Mouse (Mus musculus): ENCODE measurements around the gene Ccdc88a.
A peak's percentile ranks its signal among the peaks of the same experiment; 100 is the strongest.
"Not testable (repeated sequence)": the region's sequence is repeated elsewhere in the genome, so short reads cannot be mapped to it uniquely, and the experiment has no call there.

Gene Ccdc88a

DNA sequence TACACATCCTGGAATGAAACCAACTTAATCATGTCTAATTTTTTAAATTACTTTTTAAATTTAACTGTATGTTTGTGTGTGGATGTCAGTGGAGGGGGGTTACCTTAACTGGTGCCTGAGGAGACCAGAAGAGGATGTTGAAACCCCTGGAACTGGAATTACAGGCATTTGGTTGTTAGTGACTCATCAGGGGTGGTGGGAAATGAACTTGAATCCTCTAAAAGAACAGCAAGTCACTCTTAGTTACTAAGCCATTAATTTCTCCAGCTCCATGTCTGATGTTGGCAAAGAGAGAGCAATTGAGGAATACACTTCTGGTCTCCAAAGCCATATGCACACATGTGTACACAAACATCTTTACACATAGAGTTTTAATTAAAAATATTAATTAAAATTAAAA is 101.2 kb downstream of the Ccdc88a start:
- no peak for DNase-seq (ENCODE audit: low spot score in 2 of 2)

DNA sequence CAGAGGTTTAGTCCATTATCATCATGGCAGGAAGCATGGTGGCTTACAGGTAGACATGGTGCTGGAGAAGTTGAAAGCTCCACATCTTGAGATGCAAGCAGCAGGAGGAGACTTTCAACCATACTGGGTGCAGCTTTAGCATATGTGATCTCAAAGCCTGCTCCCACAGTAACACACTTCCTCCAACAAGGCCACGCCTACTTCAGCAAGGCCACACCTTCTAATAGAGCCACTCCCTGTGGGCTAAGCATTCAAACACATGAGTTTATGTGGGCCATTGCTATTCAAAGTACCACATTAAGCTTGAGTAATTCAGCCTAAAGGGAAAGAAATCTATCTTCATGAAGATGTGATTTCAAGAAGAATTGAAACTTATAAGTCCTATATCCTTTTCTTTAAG is 119.7 kb downstream of the Ccdc88a start:
- no peak for DNase-seq (ENCODE audit: low spot score in 2 of 2)

GRCm38 (mm10) chr11:29496962-29497361 is 123.5 kb downstream of the Ccdc88a start:
- DNase-seq (ENCODE audit: low spot score in 2 of 2) = no peak

DNA sequence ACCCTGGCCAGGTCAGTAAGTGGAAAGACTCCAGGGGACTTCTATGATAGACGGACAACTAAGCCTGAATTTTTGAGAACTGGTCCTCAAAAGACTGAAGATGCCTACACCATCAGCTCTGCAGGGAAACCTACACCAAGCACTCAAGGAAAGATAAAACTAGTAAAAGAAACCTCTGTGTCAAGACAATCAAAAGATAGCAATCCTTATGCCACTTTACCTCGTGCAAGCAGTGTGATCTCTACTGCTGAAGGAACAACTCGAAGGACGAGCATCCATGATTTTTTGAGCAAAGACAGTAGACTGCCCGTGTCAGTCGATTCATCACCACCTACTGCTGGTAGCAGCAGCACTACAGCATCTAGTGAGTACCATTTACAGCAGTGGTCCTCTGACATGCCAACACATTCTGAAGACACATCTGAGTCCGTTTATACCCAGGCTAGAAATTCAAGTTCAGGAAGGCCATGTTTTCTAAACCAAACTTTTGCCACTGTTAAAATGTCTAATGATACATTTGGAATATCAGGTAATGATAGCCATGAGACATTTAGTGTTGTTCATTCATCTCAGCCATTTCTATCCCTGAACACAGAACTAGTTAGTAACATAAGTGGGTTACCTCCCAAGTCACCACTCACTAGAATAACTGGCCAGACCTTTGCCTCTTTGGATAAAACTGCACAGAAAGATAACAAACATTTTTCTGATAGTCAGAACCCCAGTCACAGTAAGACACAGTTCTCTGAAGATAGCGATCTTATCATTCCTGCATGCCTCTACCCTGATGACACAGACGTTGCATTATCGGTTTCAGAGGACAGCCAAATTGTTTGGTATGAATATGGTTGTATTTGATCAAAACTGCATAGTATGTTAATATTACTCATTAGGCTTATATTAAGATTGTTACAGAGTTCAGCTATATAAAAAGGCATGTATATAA is 130.8 kb downstream of the Ccdc88a start:
- DNase-seq (ENCODE audit: low spot score in 2 of 2) = no peak

DNA sequence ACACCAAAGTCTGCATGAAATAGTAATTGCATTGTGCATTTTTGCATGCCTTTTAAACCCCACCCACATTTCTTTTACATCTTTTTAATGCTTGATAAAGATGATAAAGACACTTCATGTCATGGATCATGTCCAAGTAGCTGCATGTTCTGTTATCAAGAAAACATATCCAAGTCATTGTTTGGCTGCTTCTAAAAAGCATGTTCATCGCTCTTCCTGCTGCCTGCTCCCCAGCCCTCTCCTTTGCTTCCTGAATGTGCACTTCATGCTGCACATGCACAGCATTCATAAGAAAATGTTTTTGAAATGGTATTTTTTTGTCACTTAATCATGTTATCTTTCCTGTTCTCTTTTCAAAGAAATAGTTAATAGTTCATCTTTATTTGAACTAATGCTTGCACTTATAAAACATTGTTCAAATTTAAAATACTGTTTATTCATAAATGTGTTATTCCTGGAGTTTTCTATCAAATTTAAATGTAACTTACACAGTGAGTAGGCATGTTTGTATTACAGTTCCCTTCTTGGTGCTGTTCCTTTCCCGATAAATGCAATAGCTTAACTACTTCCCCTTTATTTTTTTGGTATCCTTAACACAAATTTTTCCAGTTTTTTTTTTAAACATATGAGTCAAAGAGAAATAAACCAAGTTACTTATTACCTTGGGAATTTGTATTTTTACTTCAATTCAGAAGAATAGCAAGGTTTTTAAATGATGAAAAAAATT is 131.6 kb downstream of the Ccdc88a start:
- DNase-seq (ENCODE audit: low spot score in 2 of 2) = no peak

- DNase-seq (ENCODE audit: low spot score in 2 of 2) = no peak
Observed at GRCm38 (mm10) chr11:29509421-29509820, 136.0 kb downstream of the Ccdc88a start.

DNA sequence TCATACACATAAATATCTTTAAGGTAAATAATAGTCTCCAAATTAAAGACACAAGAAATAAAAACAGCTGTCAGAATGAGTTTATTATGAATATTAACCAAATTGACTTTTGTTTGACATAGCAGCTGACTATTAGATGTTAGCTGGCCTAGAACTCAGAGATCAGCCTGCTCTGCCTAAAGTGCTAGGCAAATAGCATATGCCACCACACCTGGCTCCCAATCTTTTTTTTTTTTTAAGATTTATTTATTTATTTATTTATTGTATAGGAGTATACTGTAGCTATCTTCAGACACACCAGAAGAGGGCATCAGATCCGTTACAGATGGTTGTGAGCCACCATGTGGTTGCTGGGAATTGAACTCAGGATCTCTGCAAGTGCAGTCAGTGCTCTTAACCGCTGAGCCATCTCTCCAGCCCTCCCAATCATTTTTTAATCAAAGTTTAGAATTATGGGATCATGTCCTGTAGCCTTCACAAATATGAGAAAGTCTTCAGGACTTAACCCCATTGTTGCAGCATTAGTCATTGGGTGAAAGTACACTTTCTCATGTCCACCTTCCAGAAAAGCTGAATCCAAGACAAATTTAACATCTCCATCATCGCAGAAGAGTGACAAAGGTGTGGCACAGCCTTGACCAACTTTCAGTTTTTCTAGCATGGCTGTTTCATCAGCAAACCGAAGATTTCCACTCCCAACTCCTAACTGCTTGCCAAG is 139.5 kb downstream of the Ccdc88a start:
- DNase-seq (ENCODE audit: low spot score in 2 of 2) = no peak

DNA sequence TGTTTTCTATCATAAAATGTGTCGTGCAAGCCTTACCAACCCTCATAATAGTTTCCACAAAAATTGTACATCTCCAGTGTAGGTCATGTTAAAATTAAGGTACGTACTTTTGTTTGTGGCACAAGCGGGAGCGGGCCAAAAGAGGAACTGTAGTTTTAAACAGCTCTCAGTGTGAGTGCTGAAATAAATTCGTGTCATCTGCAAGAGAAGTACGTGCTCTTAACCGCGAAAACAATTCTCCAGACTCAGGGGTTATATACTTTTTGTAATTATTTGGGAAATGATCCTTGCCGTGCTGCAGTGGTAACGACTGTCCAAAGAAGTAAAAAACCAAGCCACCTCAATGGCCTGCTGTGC is 140.8 kb downstream of the Ccdc88a start:
- DNase-seq (ENCODE audit: low spot score in 2 of 2) = no peak

DNA sequence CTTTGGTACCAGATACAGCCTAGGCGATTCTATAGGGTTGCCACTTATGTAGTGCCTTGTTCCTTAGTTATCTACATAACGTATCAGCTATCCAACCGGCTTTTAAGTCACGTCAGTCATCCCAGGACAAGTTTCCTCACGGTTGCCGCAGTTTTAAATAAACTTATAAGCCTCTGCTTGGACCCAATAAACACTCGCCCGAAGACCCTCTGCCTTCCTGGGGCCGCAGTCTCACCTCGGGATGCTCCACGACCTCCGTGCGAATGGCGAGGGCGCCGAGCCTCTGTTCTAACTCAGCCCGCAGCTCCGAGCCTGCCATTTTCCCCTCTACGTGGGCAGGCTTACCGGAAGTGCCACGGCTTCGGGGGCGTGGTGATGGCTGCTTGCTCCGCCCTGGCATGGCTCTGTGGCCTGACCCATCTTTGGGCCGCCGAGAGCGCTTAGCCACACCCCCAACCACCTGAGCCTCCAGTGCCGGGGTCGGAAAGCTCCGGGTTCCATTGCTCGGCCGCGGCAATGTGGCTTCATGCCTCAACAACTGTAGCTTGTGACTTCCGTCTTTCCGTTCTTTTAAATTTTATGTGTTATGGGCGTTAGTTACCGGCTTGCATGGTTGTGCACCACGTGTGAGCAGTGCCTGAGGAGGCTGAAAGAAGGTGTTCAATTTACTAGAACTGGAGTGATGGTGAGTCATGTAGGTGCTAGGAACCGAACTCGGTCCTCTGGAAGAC is 141.4 kb downstream of the Ccdc88a start, which contains the start of gene Prorsd1:
Prorsd1 (minus strand) TSS at position 352 of the 731 bp plus-strand sequence.
- peak; percentile 87 to 90 for DNase-seq (ENCODE audit: low spot score in 2 of 2)

DNA sequence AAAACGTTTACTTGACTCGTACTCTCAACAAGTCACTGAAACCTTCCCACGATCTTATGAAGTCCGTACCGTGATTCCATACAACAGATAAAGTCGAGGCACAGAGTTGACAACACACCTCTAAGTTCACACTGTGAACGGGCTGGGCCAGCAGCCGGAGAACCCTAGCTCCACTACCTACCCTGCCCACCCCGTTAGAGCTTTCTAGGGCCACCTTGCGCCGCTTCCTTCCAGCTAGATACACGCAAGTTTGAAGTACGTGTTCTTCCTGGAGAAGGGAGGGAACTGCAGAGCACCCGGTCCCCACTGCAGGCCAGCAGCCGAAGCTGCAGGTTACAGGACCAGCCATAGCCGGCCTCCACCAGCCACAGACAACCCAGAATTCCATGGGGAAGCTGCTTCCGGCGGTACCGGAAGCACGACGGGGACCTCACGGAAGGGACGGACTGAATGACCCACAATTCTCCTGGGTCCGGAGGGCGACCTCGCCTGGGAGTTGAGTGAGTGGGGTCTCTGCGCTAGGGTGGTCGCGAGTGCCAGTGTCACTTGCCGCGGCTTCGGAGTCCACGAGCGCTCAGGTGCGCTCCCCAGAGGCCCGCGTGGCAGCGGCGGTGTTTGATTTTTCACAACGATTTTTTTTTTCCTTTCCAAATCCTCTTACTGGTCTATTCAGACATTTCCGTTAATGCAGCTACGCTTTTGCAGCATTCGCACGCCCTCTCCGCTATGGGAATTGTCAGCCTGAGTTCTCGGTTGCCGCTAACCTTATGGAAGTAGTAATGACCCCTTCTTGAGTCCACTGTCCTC is 152.7 kb downstream of the Ccdc88a start, which contains the start of gene Mtif2:
Mtif2 (plus strand) TSS at position 421 of the 807 bp plus-strand sequence.
- peak; percentile 43 to 57 for DNase-seq (ENCODE audit: low spot score in 2 of 2)

- DNase-seq (ENCODE audit: low spot score in 2 of 2) = no peak
Observed at GRCm38 (mm10) chr11:29538201-29538600, 164.7 kb downstream of the Ccdc88a start.

GRCm38 (mm10) chr11:29544225-29544945 is 170.9 kb downstream of the Ccdc88a start:
- DNase-seq (ENCODE audit: low spot score in 2 of 2) = no peak

- DNase-seq (ENCODE audit: low spot score in 2 of 2) = not testable (repeated sequence)
Observed at GRCm38 (mm10) chr11:29545150-29545752, 171.8 kb downstream of the Ccdc88a start.

- not testable (repeated sequence) for DNase-seq (ENCODE audit: low spot score in 2 of 2)
Observed at GRCm38 (mm10) chr11:29546297-29546696, 172.8 kb downstream of the Ccdc88a start.

- no peak for DNase-seq (ENCODE audit: low spot score in 2 of 2)
Observed at GRCm38 (mm10) chr11:29546762-29547161, 173.3 kb downstream of the Ccdc88a start.

- no peak for DNase-seq (ENCODE audit: low spot score in 2 of 2)
Observed at GRCm38 (mm10) chr11:29547249-29547751, 173.8 kb downstream of the Ccdc88a start.

GRCm38 (mm10) chr11:29547752-29548503 is 174.5 kb downstream of the Ccdc88a start, which contains the start of the genes Clhc1 and Rps27a:
Gene Clhc1, plus strand, starts transcription at chr11:29547950.
Gene Rps27a, minus strand, starts transcription at chr11:29548109.
- DNase-seq (ENCODE audit: low spot score in 2 of 2) = peak; percentile 93 to 97
